Mouse (Mus musculus) thymus, adult 2 months (tissue): ENCODE measurements at regions not wholly inside any gene's neighbourhood (a gene's known extent, or its start where the extent isn't known, plus 50 kb on each side); places are given as distances from the start of the nearest gene placed in this dataset.

Experiments
- CTCF ChIP-seq: fragments of 200-500 bp; IDR thresholded peaks from 2 replicates; pipeline ENCODE4 v1.5.1; 2012; ENCODE audit warnings: mild to moderate bottlenecking, control low read depth, low read length, moderate library complexity, borderline replicate concordance; ENCODE audit not compliant: control insufficient read depth, poor library complexity, insufficient read depth; ENCODE audit errors: extremely low read depth
- POLR2A ChIP-seq: fragments of 200-500 bp; IDR thresholded peaks from 2 replicates; pipeline ENCODE4 v1.6.1; 2012; ENCODE audit warnings: mild to moderate bottlenecking, low read length, control low read depth, moderate library complexity; ENCODE audit not compliant: control insufficient read depth, poor library complexity, insufficient read depth; ENCODE audit errors: extremely low read depth

- no peak for TF ChIP-seq POLR2A
- TF ChIP-seq CTCF: no peak
These were observed 52.4 kb upstream of the Cdkn2b start for GRCm38 (mm10) chr4:89363150-89363683.
